8 mouse cellular contexts compared by ENCODE assay signal in the genomic region with DNA sequence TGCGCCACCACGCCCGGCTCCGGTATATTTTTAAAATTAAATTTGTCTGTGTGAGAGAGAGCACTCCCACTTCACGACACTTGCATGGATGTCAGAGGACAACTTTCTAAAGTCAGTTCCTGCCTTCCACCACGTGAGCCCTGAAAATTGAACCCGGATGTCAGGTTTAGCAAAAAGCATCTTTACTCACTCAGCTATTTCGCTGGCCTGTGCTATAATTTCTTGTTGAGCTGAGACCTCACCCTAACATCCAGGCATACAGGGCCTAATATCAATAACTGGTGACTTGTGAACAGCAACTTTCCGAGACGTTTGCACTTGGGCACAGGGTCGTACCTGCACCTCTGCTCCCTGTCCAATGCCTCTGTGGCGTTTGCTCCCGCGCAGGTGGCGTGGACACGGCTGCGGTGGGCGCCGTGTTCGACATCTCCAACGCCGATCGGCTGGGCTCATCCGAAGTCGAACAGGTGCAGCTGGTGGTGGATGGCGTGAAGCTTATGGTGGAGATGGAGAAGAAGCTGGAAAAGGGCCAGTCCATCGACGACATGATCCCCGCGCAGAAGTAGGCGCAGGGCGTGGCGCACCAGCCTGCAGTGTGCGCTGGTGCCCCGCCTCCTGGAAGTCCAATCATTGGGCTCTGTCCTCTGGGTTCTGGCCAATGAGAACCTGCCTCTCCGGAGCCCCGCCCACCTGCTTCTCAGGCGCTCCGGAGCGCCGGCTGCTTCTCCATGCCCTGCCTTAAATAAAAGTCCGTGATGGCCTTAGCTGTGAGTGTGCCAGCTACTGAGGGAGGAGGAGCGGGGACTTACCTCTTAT. TPM values are rescaled to one million over a fixed set of nuclear protein-coding genes. Genes with fewer than 3 reads are reported as not detected.
DNase-seq lines count a peak whose midpoint lies in the region; ATAC-seq and TF ChIP-seq lines count a peak whose summit lies in the region.

No protein-coding gene starts in this region.

- no peaks in the 10 kb centered on the region; the same call in 1 of the 2 replicates for H3K36me3 ChIP-seq in ES-E14 (ENCODE audit: control insufficient read depth, insufficient read depth, low read length, poor library complexity, severe bottlenecking)
- peaks cover 3% of the 10 kb centered on the region; the same call in 1 of the 2 replicates for H3K36me3 ChIP-seq in forebrain, embryonic 16.5 days (ENCODE audit: control insufficient read depth, insufficient read depth)
- peaks cover 12% of the 10 kb centered on the region for H3K36me3 ChIP-seq in lung, embryonic 14.5 days (ENCODE audit: insufficient read depth)

- H3K4me2 ChIP-seq in forebrain, embryonic 16.5 days (ENCODE audit: low read length) = peak overlapping the region; percentile 87
- peak overlapping the region; percentile 61 for H3K4me2 ChIP-seq in lung, embryonic 14.5 days

- H3K27ac ChIP-seq in ES-E14 (ENCODE audit: insufficient read depth, low read depth, low read length, poor library complexity, severe bottlenecking) = no peak overlapping the region
- no peak overlapping the region for H3K27ac ChIP-seq in cerebellum, adult 2 months (ENCODE audit: insufficient read depth, low read length)
- H3K27ac ChIP-seq in forebrain, embryonic 16.5 days (ENCODE audit: low read length) = no peak overlapping the region
- H3K27ac ChIP-seq in lung, embryonic 14.5 days (ENCODE audit: low read depth) = no peak overlapping the region
- no peak overlapping the region for H3K27ac ChIP-seq in olfactory bulb, adult 2 months (ENCODE audit: insufficient read depth, low read depth, low read length)

- H3K4me1 ChIP-seq in ES-E14 (ENCODE audit: control insufficient read depth in 2 of 2, insufficient read depth in 2 of 2, low read length in 2 of 2, poor library complexity in 1 of 2) = peaks cover 0 to 7% of the 10 kb centered on the region in 2 experiments; a peak in 1 of 4 replicates
- H3K4me1 ChIP-seq in cerebellum, adult 2 months (ENCODE audit: control insufficient read depth, insufficient read depth, low read length) = no peaks in the 10 kb centered on the region
- peaks cover 5% of the 10 kb centered on the region for H3K4me1 ChIP-seq in forebrain, embryonic 16.5 days (replicated peaks; ENCODE audit: control insufficient read depth, insufficient read depth, low read length)
- no peaks in the 10 kb centered on the region for H3K4me1 ChIP-seq in lung, embryonic 14.5 days (ENCODE audit: insufficient read depth)
- H3K4me1 ChIP-seq in olfactory bulb, adult 2 months (ENCODE audit: control insufficient read depth, insufficient read depth, low read length) = peaks cover 6% of the 10 kb centered on the region

- H3K4me3 ChIP-seq in ES-E14 (ENCODE audit: insufficient read depth in 1 of 2, low read depth in 1 of 2, low read length in 2 of 2, poor library complexity in 1 of 2, severe bottlenecking in 1 of 2) = peak overlapping the region; percentile 56 to 66
- peak overlapping the region; percentile 64 for H3K4me3 ChIP-seq in cerebellum, adult 2 months (replicated peaks; ENCODE audit: insufficient read depth, low read depth, low read length)
- H3K4me3 ChIP-seq in forebrain, embryonic 16.5 days (replicated peaks; ENCODE audit: low read length) = peak overlapping the region; percentile 44
- peak overlapping the region; percentile 27 for H3K4me3 ChIP-seq in lung, embryonic 14.5 days (ENCODE audit: low read depth, low read length)
- peak overlapping the region; percentile 28 for H3K4me3 ChIP-seq in olfactory bulb, adult 2 months (ENCODE audit: insufficient read depth, low read depth, low read length)

- H3K9me3 ChIP-seq in ES-E14 (ENCODE audit: control insufficient read depth, insufficient read depth, low read depth, low read length) = no peaks in the 10 kb centered on the region
- H3K9me3 ChIP-seq in forebrain, embryonic 16.5 days (ENCODE audit: control insufficient read depth, low read length) = no peaks in the 10 kb centered on the region
- H3K9me3 ChIP-seq in lung, embryonic 14.5 days (ENCODE audit: low read depth, low read length) = no peaks in the 10 kb centered on the region

- no peaks in the 10 kb centered on the region for H3K27me3 ChIP-seq in cerebellum, adult 2 months (ENCODE audit: control insufficient read depth, insufficient read depth, low read length)
- H3K27me3 ChIP-seq in forebrain, embryonic 16.5 days (replicated peaks; ENCODE audit: control insufficient read depth, insufficient read depth, low read length) = peaks cover 16% of the 10 kb centered on the region
- peaks cover 24% of the 10 kb centered on the region for H3K27me3 ChIP-seq in lung, embryonic 14.5 days (ENCODE audit: insufficient read depth, low read length)

- peak; percentile 86 for DNase-seq in ES-E14 (ENCODE audit: low read depth, low spot score)
- peak; percentile 84 to 89 for DNase-seq in cerebellum, adult 2 months
- DNase-seq in heart, postnatal 4 days = peak; percentile 90
- DNase-seq in layer of hippocampus, adult 8-10 months (ENCODE audit: low spot score in 2 of 2) = peak; percentile 84
- peak; percentile 92 for DNase-seq in lung, embryonic 14.5 days
- peak; percentile 70 to 78 for DNase-seq in thymus, adult 18-20 months

- in situ Hi-C loops in ES-E14 (cut with MboI; ENCODE audit: low sequenced_read_pairs in 2 of 2, unreplicated experiment in 2 of 2) = no loop called here

- peak; percentile 96 for ATAC-seq in forebrain, embryonic 16.5 days
- peak; percentile 96 for ATAC-seq in lung, embryonic 14.5 days (ENCODE audit: insufficient read depth)

- 11% methylated on average over 43 of the region's 43 CpGs for WGBS in cerebellum, adult 2 months
- 12% methylated on average over 43 of the region's 43 CpGs for WGBS in forebrain, embryonic 16.5 days
- 12% methylated on average over 43 of the region's 43 CpGs for WGBS in lung, embryonic 14.5 days
- 10% methylated on average over 43 of the region's 43 CpGs for WGBS in olfactory bulb, adult 2 months

- no peak for TF ChIP-seq POLR2A in cerebellum, adult 2 months (IDR thresholded peaks at IDR 0.05; ENCODE audit: borderline replicate concordance, insufficient read depth, low read length)
- TF ChIP-seq POLR2A in olfactory bulb, adult 2 months (IDR thresholded peaks at IDR 0.05; ENCODE audit: insufficient read depth, low read depth, low read length) = no peak

- no peak for TF ChIP-seq CTCF in cerebellum, adult 2 months (IDR thresholded peaks at IDR 0.05; ENCODE audit: borderline replicate concordance, insufficient read depth, low read depth, low read length)
- no peak for TF ChIP-seq CTCF in lung, embryonic 14.5 days (IDR thresholded peaks at IDR 0.05; ENCODE audit: low read depth)
- no peak for TF ChIP-seq CTCF in olfactory bulb, adult 2 months (IDR thresholded peaks at IDR 0.05; ENCODE audit: insufficient read depth, low read depth, low read length)

- H3K9ac ChIP-seq in ES-E14 (ENCODE audit: insufficient read depth, low read depth, low read length, poor library complexity, severe bottlenecking) = peak overlapping the region; percentile 51; the same call in 1 of the 2 replicates
- peak overlapping the region; percentile 41 for H3K9ac ChIP-seq in forebrain, embryonic 16.5 days (replicated peaks; ENCODE audit: low read depth, low read length)
- H3K9ac ChIP-seq in lung, embryonic 14.5 days = no peak overlapping the region

RNA-seq across cellular contexts. Expression of a gene that starts 16.5 kb away (rescaled TPM):
- total RNA-seq in ES-E14 (2012; rRNA removed) = 0.85 and 1.1 TPM in 2 replicates
- 0.08 and 0.11 TPM in 2 replicates for polyA plus RNA-seq in cerebellum, adult 2 months (2012; rRNA removed)
- polyA plus RNA-seq in forebrain, embryonic 16.5 days (2015; fragmentation: Nextera tagmentation; extraction: Ambion mirVana) = 0.22 and 0.66 TPM in 2 replicates
- 1,000 to 10,000 TPM; 2,784 to 3,078 TPM for total RNA-seq in heart, postnatal 4 days (2021)
- 1 to 10 TPM in 1 of 4 experiments, under 1 TPM in 1, not detected in 2; 0.18 to 4.8 TPM for total RNA-seq in layer of hippocampus, adult 8-10 months (2022)
- 2.8 and 11.1 TPM in 2 replicates for polyA plus RNA-seq in lung, embryonic 14.5 days (2014; fragmentation: Nextera tagmentation; extraction: Ambion mirVana)
- not detected in 2 replicates for polyA plus RNA-seq in olfactory bulb, adult 2 months (2012; ENCODE audit: insufficient read depth, insufficient read length, low replicate concordance, missing spikeins)

RNA-seq across cellular contexts. Expression of a gene that starts 17.1 kb away (rescaled TPM):
- 10.1 and 19.5 TPM in 2 replicates for total RNA-seq in ES-E14 (2012; rRNA removed)
- 1.7 and 2.1 TPM in 2 replicates for polyA plus RNA-seq in cerebellum, adult 2 months (2012; rRNA removed)
- polyA plus RNA-seq in forebrain, embryonic 16.5 days (2015; fragmentation: Nextera tagmentation; extraction: Ambion mirVana) = 2.2 and 2.5 TPM in 2 replicates
- total RNA-seq in heart, postnatal 4 days (2021) = under 1 TPM; 0.33 to 0.36 TPM
- total RNA-seq in layer of hippocampus, adult 8-10 months (2022) = 1 to 10 TPM; 3.7 to 8.4 (median 6.9) TPM
- 6.5 and 7.5 TPM in 2 replicates for polyA plus RNA-seq in lung, embryonic 14.5 days (2014; fragmentation: Nextera tagmentation; extraction: Ambion mirVana)
- not detected in 2 replicates for polyA plus RNA-seq in olfactory bulb, adult 2 months (2012; ENCODE audit: insufficient read depth, insufficient read length, low replicate concordance, missing spikeins)

RNA-seq across cellular contexts. Expression of a gene that starts 37.6 kb away (rescaled TPM):
- 9.9 and 10.3 TPM in 2 replicates for total RNA-seq in ES-E14 (2012; rRNA removed)
- polyA plus RNA-seq in cerebellum, adult 2 months (2012; rRNA removed) = 50.3 and 52.8 TPM in 2 replicates
- polyA plus RNA-seq in forebrain, embryonic 16.5 days (2015; fragmentation: Nextera tagmentation; extraction: Ambion mirVana) = 13.8 and 17.5 TPM in 2 replicates
- 10 to 100 TPM; 28.8 to 30.3 TPM for total RNA-seq in heart, postnatal 4 days (2021)
- 100 to 1,000 TPM in 1 of 4 experiments, 10 to 100 TPM in 3; 87.6 to 103 (median 95.0) TPM for total RNA-seq in layer of hippocampus, adult 8-10 months (2022)
- polyA plus RNA-seq in lung, embryonic 14.5 days (2014; fragmentation: Nextera tagmentation; extraction: Ambion mirVana) = 8.7 and 11.1 TPM in 2 replicates
- not detected in 2 replicates for polyA plus RNA-seq in olfactory bulb, adult 2 months (2012; ENCODE audit: insufficient read depth, insufficient read length, low replicate concordance, missing spikeins)

RNA-seq across cellular contexts. Expression of a gene that starts 39.2 kb away (rescaled TPM):
- total RNA-seq in ES-E14 (2012; rRNA removed) = 38.8 and 62.6 TPM in 2 replicates
- polyA plus RNA-seq in cerebellum, adult 2 months (2012; rRNA removed) = 45.0 and 46.3 TPM in 2 replicates
- 25.3 and 28.5 TPM in 2 replicates for polyA plus RNA-seq in forebrain, embryonic 16.5 days (2015; fragmentation: Nextera tagmentation; extraction: Ambion mirVana)
- 10 to 100 TPM; 13.8 to 18.6 TPM for total RNA-seq in heart, postnatal 4 days (2021)
- total RNA-seq in layer of hippocampus, adult 8-10 months (2022) = 10 to 100 TPM; 36.0 to 41.5 (median 37.7) TPM
- polyA plus RNA-seq in lung, embryonic 14.5 days (2014; fragmentation: Nextera tagmentation; extraction: Ambion mirVana) = 11.4 and 12.1 TPM in 2 replicates
- not detected in 2 replicates for polyA plus RNA-seq in olfactory bulb, adult 2 months (2012; ENCODE audit: insufficient read depth, insufficient read length, low replicate concordance, missing spikeins)

RNA-seq across cellular contexts. Expression of a gene that starts 42.1 kb away (rescaled TPM):
- 0.85 and 2.2 TPM in 2 replicates for total RNA-seq in ES-E14 (2012; rRNA removed)
- 0.21 and 0.57 TPM in 2 replicates for polyA plus RNA-seq in cerebellum, adult 2 months (2012; rRNA removed)
- polyA plus RNA-seq in forebrain, embryonic 16.5 days (2015; fragmentation: Nextera tagmentation; extraction: Ambion mirVana) = 0.11 and 0.19 TPM in 2 replicates
- 1 to 10 TPM in 1 of 2 experiments, under 1 TPM in 1; 0.93 to 1.1 TPM for total RNA-seq in heart, postnatal 4 days (2021)
- total RNA-seq in layer of hippocampus, adult 8-10 months (2022) = under 1 TPM; 0.08 to 0.41 (median 0.38) TPM
- 1.7 and 2.2 TPM in 2 replicates for polyA plus RNA-seq in lung, embryonic 14.5 days (2014; fragmentation: Nextera tagmentation; extraction: Ambion mirVana)
- not detected in 2 replicates for polyA plus RNA-seq in olfactory bulb, adult 2 months (2012; ENCODE audit: insufficient read depth, insufficient read length, low replicate concordance, missing spikeins)
